Comparison of ENCODE assay signal across 18 mouse cellular contexts in the genomic region with DNA sequence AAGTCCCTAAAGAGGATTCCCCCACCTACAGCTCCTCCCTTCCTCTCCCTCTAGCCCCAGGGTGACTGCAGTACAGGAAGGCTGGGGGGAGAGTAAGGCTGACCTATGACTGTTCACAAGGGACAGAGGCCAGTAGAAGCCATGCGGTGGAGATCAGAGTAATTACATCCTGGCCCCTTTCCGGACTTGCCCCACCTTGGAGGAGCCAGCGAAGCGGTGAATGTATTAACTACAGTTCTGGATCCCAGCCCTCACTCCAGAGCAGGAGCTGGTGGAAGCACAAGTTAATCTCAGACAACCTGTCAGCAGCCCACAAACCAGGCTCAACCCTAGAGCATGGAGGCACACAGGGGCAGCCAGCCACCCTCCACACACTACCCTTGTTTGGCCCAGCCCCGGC. TPM values are rescaled to one million over a fixed set of nuclear protein-coding genes. Genes with fewer than 3 reads are reported as not detected.
DNase-seq lines count a peak whose midpoint lies in the region; ATAC-seq and TF ChIP-seq lines count a peak whose summit lies in the region.
"Had no signal": no experiment of that assay in that cellular context is flagged by ENCODE, and none has a peak within 500 bp of the region (broad histone marks: within the 10 kb centered on the region; RNA-seq: fewer than 3 reads in every experiment).

No protein-coding gene starts in this region.

- WGBS in heart, embryonic 14.5 days, result 32% methylated on average over 5 of the region's 5 CpGs
- WGBS in neural tube, embryonic 13.5 days, result 60% methylated on average over 5 of the region's 5 CpGs
- WGBS in small intestine, adult 2 months, result 49% methylated on average over 5 of the region's 5 CpGs

- no peak for TF ChIP-seq CTCF in small intestine, adult 2 months (IDR thresholded peaks at IDR 0.05; ENCODE audit: extremely low read depth, insufficient read length, insufficient replicate concordance, low read depth, low read length)

- no peaks in the 10 kb centered on the region for H3K36me3 ChIP-seq in heart, embryonic 14.5 days (ENCODE audit: control insufficient read depth, insufficient read depth, low read length)
- no peaks in the 10 kb centered on the region for H3K36me3 ChIP-seq in neural tube, embryonic 13.5 days
- H3K36me3 ChIP-seq in small intestine, adult 2 months (ENCODE audit: control insufficient read depth, insufficient read depth, low read length), result no peaks in the 10 kb centered on the region
- H3K36me3 ChIP-seq: embryonic facial prominence, embryonic 12.5 days; hindbrain, embryonic 13.5 days; liver, embryonic 13.5 days; midbrain, embryonic 12.5 days had no signal

- peaks cover 24% of the 10 kb centered on the region for H3K27me3 ChIP-seq in heart, embryonic 14.5 days (ENCODE audit: control insufficient read depth, insufficient read depth, low read length)
- no peaks in the 10 kb centered on the region for H3K27me3 ChIP-seq in neural tube, embryonic 13.5 days
- H3K27me3 ChIP-seq in small intestine, adult 2 months (ENCODE audit: control insufficient read depth, insufficient read depth, low read length), result no peaks in the 10 kb centered on the region
- H3K27me3 ChIP-seq: embryonic facial prominence, embryonic 12.5 days; hindbrain, embryonic 13.5 days; liver, embryonic 13.5 days; midbrain, embryonic 12.5 days had no signal

- H3K4me3 ChIP-seq in heart, embryonic 14.5 days (ENCODE audit: control insufficient read depth in 1 of 2, insufficient read depth in 1 of 2, low read depth in 1 of 2, low read length in 2 of 2), result no peak overlapping the region
- no peak overlapping the region for H3K4me3 ChIP-seq in neural tube, embryonic 13.5 days
- no peak overlapping the region for H3K4me3 ChIP-seq in small intestine, adult 2 months (ENCODE audit: low read depth, low read length)
- H3K4me3 ChIP-seq: embryonic facial prominence, embryonic 12.5 days; hindbrain, embryonic 13.5 days; liver, embryonic 13.5 days; midbrain, embryonic 12.5 days; myocyte had no signal

- DNase-seq in heart, adult 8-10 months (ENCODE audit: low spot score), result no peak
- no peak for DNase-seq in neural tube, embryonic 10.5 days (ENCODE audit: extremely low spot score, low spot score)
- DNase-seq in kidney, postnatal 10 days, result peak; percentile 64
- DNase-seq in liver, result no peak
- no peak for DNase-seq in frontal cortex, postnatal 14 days (ENCODE audit: low spot score in 2 of 2)
- DNase-seq: adrenal gland, postnatal 25 days; cerebellum, postnatal 36 days; heart, adult 11 months; layer of hippocampus, adult 9-11 months; liver, embryonic 13.5 days; lung, postnatal 14 days had no signal

- H3K27ac ChIP-seq in heart, embryonic 14.5 days (replicated peaks in 1 of 2; ENCODE audit: control insufficient read depth in 1 of 2, insufficient read depth in 1 of 2, low read depth in 2 of 2, low read length in 2 of 2), result 0 out of 4 replicates have a peak overlapping the region, but pooled peaks of 1 of the 2 experiments have one; percentile 2
- peak overlapping the region; percentile 38; the same call in 1 of the 2 replicates for H3K27ac ChIP-seq in neural tube, embryonic 13.5 days (replicated peaks)
- H3K27ac ChIP-seq in small intestine, adult 2 months (ENCODE audit: insufficient read depth, low read depth, low read length), result 0 out of 2 replicates have a peak overlapping the region, but pooled peaks have one; percentile 1
- H3K27ac ChIP-seq: embryonic facial prominence, embryonic 12.5 days; hindbrain, embryonic 13.5 days; liver, embryonic 13.5 days; midbrain, embryonic 12.5 days had no signal

- H3K9me3 ChIP-seq in heart, embryonic 14.5 days (ENCODE audit: control insufficient read depth, low read length), result no peaks in the 10 kb centered on the region
- no peaks in the 10 kb centered on the region for H3K9me3 ChIP-seq in neural tube, embryonic 13.5 days
- H3K9me3 ChIP-seq: embryonic facial prominence, embryonic 12.5 days; hindbrain, embryonic 13.5 days; liver, embryonic 13.5 days; midbrain, embryonic 12.5 days had no signal

- peaks cover 4 to 7% of the 10 kb centered on the region in 2 experiments; a peak in 2 of 4 replicates for H3K4me1 ChIP-seq in heart, embryonic 14.5 days (ENCODE audit: control insufficient read depth in 2 of 2, insufficient read depth in 2 of 2, low read length in 2 of 2)
- peaks cover 19% of the 10 kb centered on the region for H3K4me1 ChIP-seq in neural tube, embryonic 13.5 days (replicated peaks)
- no peaks in the 10 kb centered on the region for H3K4me1 ChIP-seq in small intestine, adult 2 months (ENCODE audit: control insufficient read depth, insufficient read depth, insufficient read length, low read length)
- H3K4me1 ChIP-seq: embryonic facial prominence, embryonic 12.5 days; liver, embryonic 13.5 days; midbrain, embryonic 12.5 days had no signal

- TF ChIP-seq POLR2A in small intestine, adult 2 months (IDR thresholded peaks at IDR 0.05; ENCODE audit: low read depth, low read length), result no peak

- H3K9ac ChIP-seq in heart, embryonic 14.5 days (ENCODE audit: low read length), result no peak overlapping the region
- no peak overlapping the region for H3K9ac ChIP-seq in neural tube, embryonic 13.5 days
- H3K9ac ChIP-seq: embryonic facial prominence, embryonic 12.5 days; hindbrain, embryonic 13.5 days; liver, embryonic 13.5 days; midbrain, embryonic 12.5 days had no signal

- H3K4me2 ChIP-seq in heart, embryonic 14.5 days (ENCODE audit: low read length), result no peak overlapping the region
- no peak overlapping the region for H3K4me2 ChIP-seq in neural tube, embryonic 13.5 days
- H3K4me2 ChIP-seq: embryonic facial prominence, embryonic 12.5 days; hindbrain, embryonic 13.5 days; liver, embryonic 13.5 days; midbrain, embryonic 12.5 days had no signal

- peak; percentile 38; the same call in 1 of the 2 replicates for ATAC-seq in heart, embryonic 14.5 days (ENCODE audit: insufficient number of reproducible peaks, insufficient read depth, low FRiP score, low read depth)
- no peak for ATAC-seq in neural tube, embryonic 13.5 days (ENCODE audit: low read depth)

RNA-seq across cellular contexts. Expression of a gene that starts 47.3 kb away (rescaled TPM):
- 0.30 and 0.72 TPM in 2 replicates for polyA plus RNA-seq in heart, embryonic 14.5 days (2014; fragmentation: Nextera tagmentation; extraction: Ambion mirVana)
- under 1 TPM; 0.11 to 0.41 (median 0.13) TPM for total RNA-seq in heart, adult 8-10 months (2022)
- 10.5 and 11.8 TPM in 2 replicates for polyA plus RNA-seq in neural tube, embryonic 13.5 days (2015; fragmentation: Nextera tagmentation; extraction: Ambion mirVana)
- polyA plus RNA-seq in small intestine, adult 2 months (2012; rRNA removed), result 0.53 and 0.75 TPM in 2 replicates
